Mouse (Mus musculus): Measurements from ENCODE around the gene Dand5. TPM values are rescaled to one million over a fixed set of nuclear protein-coding genes. Genes with fewer than 3 reads are reported as not detected.

Gene Dand5
- 27.1 and 29.7 TPM in 2 replicates for polyA plus RNA-seq (2012; rRNA removed)

GRCm38 (mm10) chr8:84822723-84823122, at the start of gene Dand5:
Gene Dand5 (minus strand): TSS chr8:84822823.
- no peak within 1 kb of the TSS; the same call in 1 of the 2 replicates for H3K4me3 ChIP-seq (ENCODE audit: control insufficient read depth, low read depth, low read length)

GRCm38 (mm10) chr8:84871376-84872308, 49.0 kb upstream of the Dand5 start, which contains the start of gene Syce2:
Gene Syce2 (plus strand): TSS chr8:84872111.
- Histone ChIP-seq H3K4me3 (ENCODE audit: control insufficient read depth, low read depth, low read length) (peak within 1 kb of the TSS; percentile 97), H3K4me1 (ENCODE audit: control insufficient read depth, insufficient read depth, low read length) (peaks cover 8% of the 10 kb centered on the region), H3K27me3 (ENCODE audit: control insufficient read depth, insufficient read depth, low read length) (no peaks in the 10 kb centered on the region), H3K36me3 (ENCODE audit: control insufficient read depth, insufficient read depth, low read length) (peaks cover 1% of the 10 kb centered on the region), H3K27ac (ENCODE audit: control insufficient read depth, insufficient read depth, low read depth, low read length) (peak within 1 kb of the TSS; percentile 97)
- peak; percentile 86 for TF ChIP-seq POLR2A (IDR thresholded peaks at IDR 0.05; ENCODE audit: control insufficient read depth, low read depth, low read length)
- TF ChIP-seq CTCF (IDR thresholded peaks at IDR 0.05; ENCODE audit: control insufficient read depth, insufficient read depth, insufficient replicate concordance, low read depth, low read length), result no peak

More at GRCm38 (mm10) chr8:84822723-84823122, at the start of gene Dand5:
- Histone ChIP-seq H3K27ac (ENCODE audit: control insufficient read depth, insufficient read depth, low read depth, low read length) (no peak within 1 kb of the TSS), H3K36me3 (ENCODE audit: control insufficient read depth, insufficient read depth, low read length) (no peaks in the 10 kb centered on the region), H3K4me1 (ENCODE audit: control insufficient read depth, insufficient read depth, low read length) (peaks cover 4% of the 10 kb centered on the region), H3K27me3 (ENCODE audit: control insufficient read depth, insufficient read depth, low read length) (no peaks in the 10 kb centered on the region)
- TF ChIP-seq CTCF (IDR thresholded peaks at IDR 0.05; ENCODE audit: control insufficient read depth, insufficient read depth, insufficient replicate concordance, low read depth, low read length), result no peak
- TF ChIP-seq POLR2A (IDR thresholded peaks at IDR 0.05; ENCODE audit: control insufficient read depth, low read depth, low read length), result no peak

GRCm38 (mm10) chr8:84856864-84857441, 34.3 kb upstream of the Dand5 start, which contains the start of gene Farsa:
Gene Farsa (plus strand): TSS chr8:84856989.
- peak within 1 kb of the TSS; percentile 96 for H3K4me3 ChIP-seq (ENCODE audit: control insufficient read depth, low read depth, low read length)
- no peaks in the 10 kb centered on the region for H3K4me1 ChIP-seq (ENCODE audit: control insufficient read depth, insufficient read depth, low read length)
- H3K36me3 ChIP-seq (ENCODE audit: control insufficient read depth, insufficient read depth, low read length), result no peaks in the 10 kb centered on the region; the same call in none of the 2 replicates
- H3K27ac ChIP-seq (ENCODE audit: control insufficient read depth, insufficient read depth, low read depth, low read length), result peak within 1 kb of the TSS; percentile 85
- TF ChIP-seq POLR2A (IDR thresholded peaks at IDR 0.05; ENCODE audit: control insufficient read depth, low read depth, low read length) (peak; percentile 99), CTCF (IDR thresholded peaks at IDR 0.05; ENCODE audit: control insufficient read depth, insufficient read depth, insufficient replicate concordance, low read depth, low read length) (no peak)
- H3K27me3 ChIP-seq (ENCODE audit: control insufficient read depth, insufficient read depth, low read length), result no peaks in the 10 kb centered on the region

GRCm38 (mm10) chr8:84856434-84856833, 33.8 kb upstream of the Dand5 start:
- H3K4me3 ChIP-seq (ENCODE audit: control insufficient read depth, low read depth, low read length), result peak overlapping the region; percentile 96

GRCm38 (mm10) chr8:84847684-84848435, 25.2 kb upstream of the Dand5 start:
- Histone ChIP-seq H3K4me1 (ENCODE audit: control insufficient read depth, insufficient read depth, low read length) (peaks cover 10% of the 10 kb centered on the region), H3K27me3 (ENCODE audit: control insufficient read depth, insufficient read depth, low read length) (no peaks in the 10 kb centered on the region), H3K4me3 (ENCODE audit: control insufficient read depth, low read depth, low read length) (peak overlapping the region; percentile 85), H3K27ac (ENCODE audit: control insufficient read depth, insufficient read depth, low read depth, low read length) (peak overlapping the region; percentile 95), H3K36me3 (ENCODE audit: control insufficient read depth, insufficient read depth, low read length) (peaks cover 5% of the 10 kb centered on the region)
- TF ChIP-seq CTCF (IDR thresholded peaks at IDR 0.05; ENCODE audit: control insufficient read depth, insufficient read depth, insufficient replicate concordance, low read depth, low read length) (no peak), POLR2A (IDR thresholded peaks at IDR 0.05; ENCODE audit: control insufficient read depth, low read depth, low read length) (no peak)

More at GRCm38 (mm10) chr8:84856434-84856833, 33.8 kb upstream of the Dand5 start:
- TF ChIP-seq POLR2A (IDR thresholded peaks at IDR 0.05; ENCODE audit: control insufficient read depth, low read depth, low read length), result no peak
- no peak for TF ChIP-seq CTCF (IDR thresholded peaks at IDR 0.05; ENCODE audit: control insufficient read depth, insufficient read depth, insufficient replicate concordance, low read depth, low read length)
- Histone ChIP-seq H3K36me3 (ENCODE audit: control insufficient read depth, insufficient read depth, low read length) (no peaks in the 10 kb centered on the region; the same call in none of the 2 replicates), H3K27ac (ENCODE audit: control insufficient read depth, insufficient read depth, low read depth, low read length) (no peak overlapping the region), H3K27me3 (ENCODE audit: control insufficient read depth, insufficient read depth, low read length) (no peaks in the 10 kb centered on the region), H3K4me1 (ENCODE audit: control insufficient read depth, insufficient read depth, low read length) (no peaks in the 10 kb centered on the region)

GRCm38 (mm10) chr8:84846722-84847572, 24.3 kb upstream of the Dand5 start, which contains the start of gene Calr:
Gene Calr (minus strand): TSS chr8:84846934.
- peaks cover 10% of the 10 kb centered on the region for H3K4me1 ChIP-seq (ENCODE audit: control insufficient read depth, insufficient read depth, low read length)
- H3K27ac ChIP-seq (ENCODE audit: control insufficient read depth, insufficient read depth, low read depth, low read length), result peak within 1 kb of the TSS; percentile 95
- TF ChIP-seq POLR2A (IDR thresholded peaks at IDR 0.05; ENCODE audit: control insufficient read depth, low read depth, low read length), result peak; percentile 95
- peak; percentile 11; the same call in 1 of the 2 replicates for TF ChIP-seq CTCF (IDR thresholded peaks at IDR 0.05; ENCODE audit: control insufficient read depth, insufficient read depth, insufficient replicate concordance, low read depth, low read length)
- H3K36me3 ChIP-seq (ENCODE audit: control insufficient read depth, insufficient read depth, low read length), result peaks cover 5% of the 10 kb centered on the region
- no peaks in the 10 kb centered on the region for H3K27me3 ChIP-seq (ENCODE audit: control insufficient read depth, insufficient read depth, low read length)
- H3K4me3 ChIP-seq (ENCODE audit: control insufficient read depth, low read depth, low read length), result peak within 1 kb of the TSS; percentile 85

Data from testis, adult 2 months (tissue).